Mouse (Mus musculus) monocyte, adult 59 days (primary cell): Measurements from ENCODE around the gene Vmn2r111. TPM values are rescaled to one million over a fixed set of nuclear protein-coding genes. Genes with fewer than 3 reads are reported as not detected.

Experiments
- total RNA-seq, 2 experiments: library from RNA; stranded (reverse); gene quantifications; one replicate each; pipeline ENCODE4 v1.2.4; 2023

Gene Vmn2r111
- not detected for total RNA-seq

GRCm38 (mm10) chr17:22573382-22573781, at the start of gene Vmn2r111:
Gene Vmn2r111, minus strand, starts transcription at chr17:22573482.

GRCm38 (mm10) chr17:22600651-22601050, 27.4 kb upstream of the Vmn2r111 start, which contains the start of gene Vmn2r112:
Gene Vmn2r112, plus strand, starts transcription at chr17:22600951.

Other genes starting within 250 kb of the Vmn2r111 start
- 10 to 100 TPM; 10.7 to 11.0 TPM for gene Zfp944, start 212.1 kb downstream of the Vmn2r111 start, total RNA-seq
- 10 to 100 TPM in 1 of 2 experiments, 1 to 10 TPM in 1; 9.0 to 11.6 TPM for gene Zfp758, start 212.0 kb downstream of the Vmn2r111 start, total RNA-seq
- 1 to 10 TPM; 3.7 to 5.2 TPM for gene Zfp946, start 149.3 kb downstream of the Vmn2r111 start, total RNA-seq
- gene Vmn2r112, start 27.5 kb upstream of the Vmn2r111 start, total RNA-seq, result not detected